In genomic region chr19:4370254-4370653, GRCm38 (mm10) we compare ENCODE assay signal across 20 mouse cellular contexts.
"Had no signal": no experiment of that assay in that cellular context is flagged by ENCODE, and none has a peak within 500 bp of the region (broad histone marks: within the 10 kb centered on the region; RNA-seq: fewer than 3 reads in every experiment).

No protein-coding gene starts in this region.

- H3K36me3 ChIP-seq: midbrain, embryonic 12.5 days; midbrain, embryonic 15.5 days; neural tube, embryonic 15.5 days had no signal

- H3K27ac ChIP-seq: kidney, postnatal 0 days; layer of hippocampus, adult 2 months; liver, embryonic 14.5 days; macrophage; midbrain, embryonic 12.5 days; midbrain, embryonic 15.5 days; neural tube, embryonic 12.5 days; neural tube, embryonic 15.5 days; stomach, postnatal 0 days had no signal

- DNase-seq: kidney, postnatal 25 days; layer of hippocampus, adult 9-11 months; liver, postnatal 0 days; lung, embryonic 14.5 days; right cerebral cortex, adult 18-20 months; right cerebral cortex, postnatal 14 days; right cerebral cortex, postnatal 4 days; thymus, adult 2 months; thymus, postnatal 25 days had no signal

- H3K27me3 ChIP-seq: midbrain, embryonic 12.5 days; midbrain, embryonic 15.5 days; neural tube, embryonic 12.5 days; neural tube, embryonic 15.5 days had no signal

- H3K9me3 ChIP-seq: midbrain, embryonic 12.5 days; midbrain, embryonic 15.5 days; neural tube, embryonic 12.5 days; neural tube, embryonic 15.5 days had no signal

- ATAC-seq: liver, postnatal 0 days; lung, postnatal 0 days; midbrain, embryonic 15.5 days had no signal

- H3K9ac ChIP-seq: liver, embryonic 14.5 days; liver, postnatal 0 days; lung, embryonic 14.5 days; midbrain, embryonic 12.5 days; midbrain, embryonic 15.5 days; neural tube, embryonic 12.5 days; neural tube, embryonic 15.5 days had no signal

- H3K4me2 ChIP-seq: liver, embryonic 11.5 days; lung, embryonic 14.5 days; midbrain, embryonic 12.5 days; midbrain, embryonic 15.5 days; neural tube, embryonic 12.5 days; neural tube, embryonic 15.5 days had no signal

- H3K4me1 ChIP-seq: midbrain, embryonic 12.5 days; midbrain, embryonic 15.5 days; neural tube, embryonic 12.5 days; neural tube, embryonic 15.5 days had no signal

- H3K4me3 ChIP-seq: layer of hippocampus, adult 2 months; midbrain, embryonic 12.5 days; midbrain, embryonic 15.5 days; neural tube, embryonic 12.5 days; neural tube, embryonic 15.5 days had no signal
